Mouse (Mus musculus): Measurements from ENCODE around the gene Apoc4. TPM values are rescaled to one million over a fixed set of nuclear protein-coding genes. Genes with fewer than 3 reads are reported as not detected.

Apoc4 gene
- polyA plus RNA-seq, 1 experiment: not detected

DNA sequence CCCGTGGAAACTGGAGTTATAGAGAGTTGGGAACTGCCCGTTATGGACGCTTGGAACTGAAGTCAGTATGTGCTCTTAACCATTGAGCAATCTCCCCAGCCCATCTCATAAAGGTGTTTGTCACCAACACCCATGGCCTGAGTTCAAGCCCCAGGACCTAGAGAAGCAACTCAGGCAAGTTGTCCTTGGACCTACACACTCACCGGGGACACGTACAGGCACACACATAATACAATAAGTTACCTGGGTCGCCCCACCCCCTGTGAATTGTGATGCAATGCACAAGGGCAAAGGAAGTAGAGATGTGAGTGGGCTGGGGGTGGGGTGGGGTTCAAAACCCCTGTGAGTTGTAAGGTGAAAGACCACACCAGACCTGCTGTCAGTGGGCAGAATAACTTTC is 5.2 kb upstream of the Apoc4 start:
- TF ChIP-seq POLR2A (IDR thresholded peaks at IDR 0.05; ENCODE audit: low read depth, low read length) (no peak), CTCF (conservative IDR thresholded peaks at IDR 0.05; ENCODE audit: insufficient read depth, insufficient read length, low read depth, low read length) (no peak)
- H3K4me1 ChIP-seq (ENCODE audit: control insufficient read depth, insufficient read depth, low read length): no peaks in the 10 kb centered on the region
- no peaks in the 10 kb centered on the region for H3K27me3 ChIP-seq (replicated peaks; ENCODE audit: control insufficient read depth, insufficient read depth, low read length)
- DNase-seq: no peak
- H3K4me3 ChIP-seq (ENCODE audit: insufficient read depth, low read depth, low read length): no peak overlapping the region
- H3K36me3 ChIP-seq (ENCODE audit: control insufficient read depth, insufficient read depth, low read length): no peaks in the 10 kb centered on the region
- H3K27ac ChIP-seq (ENCODE audit: insufficient read depth, low read depth, low read length): no peak overlapping the region
- 83% methylated on average over 6 of the region's 6 CpGs for whole genome bisulfite sequencing

DNA sequence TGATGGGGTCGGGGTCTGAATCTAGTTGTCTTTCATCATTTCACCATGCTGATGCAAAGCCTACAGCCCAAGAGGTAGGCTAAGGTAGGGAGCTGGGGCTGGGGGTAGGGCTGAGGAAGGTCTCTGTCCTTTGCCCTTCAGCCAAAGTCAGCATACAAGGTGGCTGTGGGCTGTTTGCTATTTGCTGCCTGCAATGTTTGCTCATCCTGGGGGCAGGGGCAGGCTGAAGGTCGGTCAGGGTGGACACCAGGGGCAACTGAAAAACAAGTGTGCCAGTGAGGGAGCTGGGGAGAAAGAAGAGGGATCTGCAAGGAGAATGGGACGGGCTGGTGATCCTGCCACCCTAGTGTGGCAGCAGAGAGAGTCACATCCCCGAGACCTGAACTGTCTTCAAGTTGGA is 4.1 kb upstream of the Apoc4 start:
- DNase-seq: no peak
- H3K27me3 ChIP-seq (replicated peaks; ENCODE audit: control insufficient read depth, insufficient read depth, low read length): no peaks in the 10 kb centered on the region
- H3K4me3 ChIP-seq (ENCODE audit: insufficient read depth, low read depth, low read length): no peak overlapping the region
- no peak overlapping the region for H3K27ac ChIP-seq (ENCODE audit: insufficient read depth, low read depth, low read length)
- H3K36me3 ChIP-seq (ENCODE audit: control insufficient read depth, insufficient read depth, low read length): no peaks in the 10 kb centered on the region
- TF ChIP-seq CTCF (conservative IDR thresholded peaks at IDR 0.05; ENCODE audit: insufficient read depth, insufficient read length, low read depth, low read length) (no peak), POLR2A (IDR thresholded peaks at IDR 0.05; ENCODE audit: low read depth, low read length) (no peak)
- 66% methylated on average over 4 of the region's 4 CpGs for WGBS
- no peaks in the 10 kb centered on the region for H3K4me1 ChIP-seq (ENCODE audit: control insufficient read depth, insufficient read depth, low read length)

GRCm38 (mm10) chr7:19683771-19684201 is 2.5 kb upstream of the Apoc4 start:
- Histone ChIP-seq H3K36me3 (ENCODE audit: control insufficient read depth, insufficient read depth, low read length) (no peaks in the 10 kb centered on the region), H3K27me3 (replicated peaks; ENCODE audit: control insufficient read depth, insufficient read depth, low read length) (no peaks in the 10 kb centered on the region), H3K4me3 (ENCODE audit: insufficient read depth, low read depth, low read length) (no peak overlapping the region), H3K27ac (ENCODE audit: insufficient read depth, low read depth, low read length) (no peak overlapping the region), H3K4me1 (ENCODE audit: control insufficient read depth, insufficient read depth, low read length) (no peaks in the 10 kb centered on the region)
- 89% methylated on average over 6 of the region's 6 CpGs for WGBS
- TF ChIP-seq CTCF (conservative IDR thresholded peaks at IDR 0.05; ENCODE audit: insufficient read depth, insufficient read length, low read depth, low read length) (no peak), POLR2A (IDR thresholded peaks at IDR 0.05; ENCODE audit: low read depth, low read length) (no peak)
- no peak for DNase-seq

- no peak for DNase-seq
- H3K27me3 ChIP-seq (replicated peaks; ENCODE audit: control insufficient read depth, insufficient read depth, low read length): no peaks in the 10 kb centered on the region
- H3K4me1 ChIP-seq (ENCODE audit: control insufficient read depth, insufficient read depth, low read length): no peaks in the 10 kb centered on the region
- TF ChIP-seq POLR2A (IDR thresholded peaks at IDR 0.05; ENCODE audit: low read depth, low read length): no peak
- no peak for TF ChIP-seq CTCF (conservative IDR thresholded peaks at IDR 0.05; ENCODE audit: insufficient read depth, insufficient read length, low read depth, low read length)
- H3K36me3 ChIP-seq (ENCODE audit: control insufficient read depth, insufficient read depth, low read length): no peaks in the 10 kb centered on the region
- no peak overlapping the region for H3K4me3 ChIP-seq (ENCODE audit: insufficient read depth, low read depth, low read length)
- H3K27ac ChIP-seq (ENCODE audit: insufficient read depth, low read depth, low read length): no peak overlapping the region
- 59% methylated on average over 3 of the region's 3 CpGs for WGBS
These were observed 1.7 kb upstream of the Apoc4 start for GRCm38 (mm10) chr7:19682979-19683378.

DNA sequence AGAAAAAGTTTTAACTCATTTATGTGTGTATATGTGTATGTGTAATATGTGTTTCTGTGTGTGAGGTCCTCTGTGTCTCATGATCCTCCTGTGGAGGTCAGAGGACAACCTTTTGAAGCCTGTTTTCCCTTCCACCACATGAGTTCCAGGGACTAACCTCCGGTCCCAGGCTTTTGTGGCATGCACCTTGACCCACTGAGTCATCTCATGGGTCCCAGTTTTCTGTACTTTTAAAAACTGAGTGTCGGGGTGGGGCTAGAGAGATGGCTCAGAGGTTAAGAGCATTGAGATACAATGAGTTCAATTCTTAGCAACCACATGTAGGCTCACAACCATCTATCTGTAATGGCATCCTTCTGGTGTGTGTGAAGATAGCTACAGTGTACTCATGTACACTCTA is 577 bp downstream of the Apoc4 start:
- no peak overlapping the region for H3K27ac ChIP-seq (ENCODE audit: insufficient read depth, low read depth, low read length)

DNA sequence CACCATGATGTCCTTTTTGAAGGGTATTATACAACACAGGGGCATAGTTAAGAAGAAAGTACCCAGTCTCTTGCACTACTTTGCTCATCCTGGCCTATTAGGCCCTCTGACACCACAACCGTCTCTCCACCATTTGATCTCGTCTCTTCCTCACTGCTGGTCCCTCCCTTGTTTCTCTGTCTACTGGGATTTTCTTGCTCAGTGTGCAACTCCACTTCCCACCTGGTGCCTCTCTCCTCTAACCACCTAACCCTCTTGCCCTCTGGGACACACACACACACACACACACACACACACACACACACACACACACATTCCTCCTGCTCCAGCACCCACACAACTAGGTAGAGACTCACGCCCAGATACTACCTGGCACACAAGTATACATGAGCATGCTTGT is 2.4 kb downstream of the Apoc4 start:
- TF ChIP-seq POLR2A (IDR thresholded peaks at IDR 0.05; ENCODE audit: low read depth, low read length): no peak
- no peak for TF ChIP-seq CTCF (conservative IDR thresholded peaks at IDR 0.05; ENCODE audit: insufficient read depth, insufficient read length, low read depth, low read length)
- H3K36me3 ChIP-seq (ENCODE audit: control insufficient read depth, insufficient read depth, low read length): no peaks in the 10 kb centered on the region
- no peak overlapping the region for H3K4me3 ChIP-seq (ENCODE audit: insufficient read depth, low read depth, low read length)
- H3K27me3 ChIP-seq (replicated peaks; ENCODE audit: control insufficient read depth, insufficient read depth, low read length): no peaks in the 10 kb centered on the region
- DNase-seq: no peak
- H3K4me1 ChIP-seq (ENCODE audit: control insufficient read depth, insufficient read depth, low read length): no peaks in the 10 kb centered on the region
- WGBS: 88% methylated on average over 3 of the region's 3 CpGs
- no peak overlapping the region for H3K27ac ChIP-seq (ENCODE audit: insufficient read depth, low read depth, low read length)

More for the DNA sequence above, 577 bp downstream of the Apoc4 start:
- 63% methylated on average over 2 of the region's 2 CpGs for WGBS
- Histone ChIP-seq H3K36me3 (ENCODE audit: control insufficient read depth, insufficient read depth, low read length) (no peaks in the 10 kb centered on the region), H3K27me3 (replicated peaks; ENCODE audit: control insufficient read depth, insufficient read depth, low read length) (no peaks in the 10 kb centered on the region), H3K4me3 (ENCODE audit: insufficient read depth, low read depth, low read length) (no peak overlapping the region), H3K4me1 (ENCODE audit: control insufficient read depth, insufficient read depth, low read length) (no peaks in the 10 kb centered on the region)
- TF ChIP-seq POLR2A (IDR thresholded peaks at IDR 0.05; ENCODE audit: low read depth, low read length): no peak
- TF ChIP-seq CTCF (conservative IDR thresholded peaks at IDR 0.05; ENCODE audit: insufficient read depth, insufficient read length, low read depth, low read length): no peak
- DNase-seq: no peak

DNA sequence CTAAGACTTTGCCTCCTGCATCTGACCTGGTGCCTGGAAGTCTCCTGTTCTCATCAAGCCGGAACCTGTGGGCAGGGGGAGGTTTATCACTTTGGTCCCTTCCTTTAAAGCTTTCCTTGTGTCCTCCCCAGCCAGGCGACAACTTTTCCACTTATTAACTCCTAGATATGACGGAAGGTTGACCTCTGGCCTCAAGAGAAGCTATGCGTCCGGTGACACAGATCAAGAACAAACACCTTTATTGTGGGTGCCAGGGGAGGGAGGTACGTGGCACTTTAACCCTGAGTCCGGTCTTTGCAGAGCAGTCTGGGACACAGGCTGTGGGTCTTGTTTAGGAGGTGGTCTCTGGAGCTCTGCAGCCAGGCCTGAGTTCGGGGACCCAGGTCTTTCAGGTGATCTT is 3.4 kb downstream of the Apoc4 start, which contains the start of gene Apoc2:
Apoc2 (minus strand) TSS at position 70 of the 400 bp plus-strand sequence.
- H3K36me3 ChIP-seq (ENCODE audit: control insufficient read depth, insufficient read depth, low read length): no peaks in the 10 kb centered on the region
- no peaks in the 10 kb centered on the region for H3K4me1 ChIP-seq (ENCODE audit: control insufficient read depth, insufficient read depth, low read length)
- TF ChIP-seq CTCF (conservative IDR thresholded peaks at IDR 0.05; ENCODE audit: insufficient read depth, insufficient read length, low read depth, low read length) (no peak), POLR2A (IDR thresholded peaks at IDR 0.05; ENCODE audit: low read depth, low read length) (no peak)
- no peaks in the 10 kb centered on the region for H3K27me3 ChIP-seq (replicated peaks; ENCODE audit: control insufficient read depth, insufficient read depth, low read length)
- WGBS: 59% methylated on average over 8 of the region's 8 CpGs
- H3K27ac ChIP-seq (ENCODE audit: insufficient read depth, low read depth, low read length): no peak within 1 kb of the TSS
- DNase-seq: no peak
- H3K4me3 ChIP-seq (ENCODE audit: insufficient read depth, low read depth, low read length): no peak within 1 kb of the TSS
